Mouse (Mus musculus): ENCODE measurements around the gene Slc10a7. TPM values are rescaled to one million over a fixed set of nuclear protein-coding genes. Genes with fewer than 3 reads are reported as not detected.

Slc10a7 gene
- polyA plus RNA-seq, 1 experiment from 2014 or later = 11.3 TPM

DNA sequence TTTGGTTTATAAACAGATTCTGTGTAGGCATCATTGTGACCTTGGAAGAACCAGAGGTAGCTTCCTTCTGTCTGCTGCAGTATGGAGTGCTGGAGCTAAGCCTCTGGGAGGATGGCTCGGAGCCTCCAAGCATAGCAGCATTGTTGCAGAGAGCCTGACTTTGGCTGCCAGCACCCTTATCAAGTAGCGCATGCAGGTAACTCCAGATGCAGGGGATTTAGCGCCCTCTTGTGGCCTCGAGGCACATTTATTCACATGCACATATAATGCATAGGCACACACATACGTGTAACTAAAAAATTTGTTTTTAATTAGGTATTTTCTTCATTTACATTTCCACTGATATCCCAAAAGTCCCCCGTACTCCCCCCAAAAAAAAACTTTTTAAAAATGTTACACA is 52.5 kb downstream of the Slc10a7 start:
- 0 out of 2 replicates have a peak, but pooled peaks cover 3% of the 10 kb centered on the region for H3K9me3 ChIP-seq (ENCODE audit: control insufficient read depth, low read length)
- H3K4me3 ChIP-seq (ENCODE audit: low read length) = no peak overlapping the region
- no peak overlapping the region for H3K9ac ChIP-seq (ENCODE audit: low read depth, low read length)
- H3K4me1 ChIP-seq (ENCODE audit: control insufficient read depth, insufficient read depth, low read length) = no peaks in the 10 kb centered on the region
- no peak overlapping the region for H3K4me2 ChIP-seq (replicated peaks; ENCODE audit: low read depth, low read length)
- no peaks in the 10 kb centered on the region for H3K36me3 ChIP-seq (ENCODE audit: control insufficient read depth, insufficient read depth, low read length)
- WGBS = 90% methylated on average over 6 of the region's 6 CpGs
- no peak overlapping the region for H3K27ac ChIP-seq (ENCODE audit: low read depth, low read length)
- H3K27me3 ChIP-seq (ENCODE audit: control insufficient read depth, insufficient read depth, low read length) = no peaks in the 10 kb centered on the region
- ATAC-seq (ENCODE audit: low FRiP score, low TSS enrichment) = no peak

DNA sequence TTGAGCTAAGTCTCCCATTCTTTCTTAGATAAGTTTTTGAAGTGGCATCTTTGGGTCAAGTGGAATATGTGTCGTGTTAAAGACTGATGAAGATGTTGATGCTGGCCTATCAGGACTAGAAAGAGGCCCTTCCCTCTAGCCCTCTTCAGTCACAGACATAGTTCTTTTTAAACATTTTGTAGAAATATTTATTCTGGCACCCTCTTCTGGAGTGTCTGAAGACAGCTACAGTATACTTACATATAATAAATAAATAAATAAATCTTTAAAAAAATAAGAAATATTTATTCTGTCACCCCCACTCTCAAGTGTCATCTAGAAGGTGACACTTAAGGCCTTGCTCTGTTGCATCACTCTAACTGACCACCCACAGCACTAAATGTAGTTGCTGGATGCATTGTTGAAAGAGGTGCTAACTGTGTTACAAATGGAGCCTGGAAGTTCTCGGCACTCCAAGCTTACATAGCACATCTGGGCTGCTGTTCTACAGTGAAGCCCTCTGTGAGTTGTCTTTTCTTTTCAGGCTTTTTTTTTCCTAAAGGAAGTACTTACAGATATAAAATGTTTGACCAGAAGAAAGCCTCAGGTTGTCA is 54.4 kb downstream of the Slc10a7 start:
- ATAC-seq (ENCODE audit: low FRiP score, low TSS enrichment) = no peak
- Histone ChIP-seq H3K27ac (ENCODE audit: low read depth, low read length) (no peak overlapping the region), H3K9me3 (ENCODE audit: control insufficient read depth, low read length) (0 out of 2 replicates have a peak, but pooled peaks cover 3% of the 10 kb centered on the region), H3K4me3 (ENCODE audit: low read length) (no peak overlapping the region), H3K36me3 (ENCODE audit: control insufficient read depth, insufficient read depth, low read length) (no peaks in the 10 kb centered on the region), H3K4me2 (replicated peaks; ENCODE audit: low read depth, low read length) (no peak overlapping the region), H3K9ac (ENCODE audit: low read depth, low read length) (no peak overlapping the region), H3K27me3 (ENCODE audit: control insufficient read depth, insufficient read depth, low read length) (no peaks in the 10 kb centered on the region), H3K4me1 (ENCODE audit: control insufficient read depth, insufficient read depth, low read length) (no peaks in the 10 kb centered on the region)
- 50% methylated on average over 2 of the region's 2 CpGs for WGBS

DNA sequence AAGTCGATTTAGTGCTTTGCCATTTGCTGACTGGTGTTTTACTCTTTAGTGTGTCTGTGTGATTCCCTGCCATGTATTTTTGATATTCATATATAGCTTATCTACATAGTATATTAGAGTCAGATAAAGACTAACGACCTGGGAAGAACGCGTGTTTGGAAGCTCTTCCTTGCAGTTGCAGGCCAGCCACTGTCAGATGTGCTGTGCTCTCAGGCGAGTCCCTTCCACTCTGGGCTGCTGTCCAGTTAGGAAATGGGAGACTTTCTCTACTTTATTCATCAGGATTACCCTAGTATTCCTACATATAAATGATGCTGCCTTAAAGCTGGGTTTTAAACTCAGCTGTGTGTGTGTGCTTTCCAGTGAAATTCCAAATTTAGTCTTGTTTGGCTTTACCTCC is 55.1 kb downstream of the Slc10a7 start:
- 83% methylated on average over 5 of the region's 5 CpGs for WGBS
- Histone ChIP-seq H3K36me3 (ENCODE audit: control insufficient read depth, insufficient read depth, low read length) (no peaks in the 10 kb centered on the region), H3K4me3 (ENCODE audit: low read length) (no peak overlapping the region), H3K4me2 (replicated peaks; ENCODE audit: low read depth, low read length) (no peak overlapping the region), H3K4me1 (ENCODE audit: control insufficient read depth, insufficient read depth, low read length) (no peaks in the 10 kb centered on the region), H3K9ac (ENCODE audit: low read depth, low read length) (no peak overlapping the region), H3K27me3 (ENCODE audit: control insufficient read depth, insufficient read depth, low read length) (no peaks in the 10 kb centered on the region), H3K27ac (ENCODE audit: low read depth, low read length) (no peak overlapping the region), H3K9me3 (ENCODE audit: control insufficient read depth, low read length) (0 out of 2 replicates have a peak, but pooled peaks cover 3% of the 10 kb centered on the region)
- ATAC-seq (ENCODE audit: low FRiP score, low TSS enrichment) = no peak

DNA sequence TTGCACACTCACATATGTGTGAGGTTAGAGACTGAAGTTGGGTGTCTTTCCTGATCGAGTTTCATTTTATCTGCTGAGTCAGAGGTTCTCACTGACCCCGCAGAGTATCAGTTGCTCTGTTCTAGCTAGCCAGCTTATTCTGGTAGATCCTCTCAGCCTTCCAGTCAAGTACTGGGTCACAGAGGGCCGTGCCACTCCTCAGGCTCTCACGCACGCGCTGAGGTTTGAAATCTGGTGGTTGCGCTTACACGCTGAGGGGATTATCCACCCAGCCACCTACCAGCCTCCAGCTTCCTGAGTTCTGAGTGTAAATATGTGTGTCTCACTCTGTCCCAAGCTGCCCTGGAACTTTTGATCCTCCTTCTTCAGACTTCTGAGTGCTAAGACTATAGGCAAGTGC is 59.0 kb downstream of the Slc10a7 start:
- Histone ChIP-seq H3K36me3 (ENCODE audit: control insufficient read depth, insufficient read depth, low read length) (no peaks in the 10 kb centered on the region), H3K27ac (ENCODE audit: low read depth, low read length) (no peak overlapping the region), H3K4me2 (replicated peaks; ENCODE audit: low read depth, low read length) (no peak overlapping the region), H3K9ac (ENCODE audit: low read depth, low read length) (no peak overlapping the region), H3K4me3 (ENCODE audit: low read length) (no peak overlapping the region), H3K4me1 (ENCODE audit: control insufficient read depth, insufficient read depth, low read length) (no peaks in the 10 kb centered on the region), H3K27me3 (ENCODE audit: control insufficient read depth, insufficient read depth, low read length) (no peaks in the 10 kb centered on the region), H3K9me3 (ENCODE audit: control insufficient read depth, low read length) (no peaks in the 10 kb centered on the region)
- no peak for ATAC-seq (ENCODE audit: low FRiP score, low TSS enrichment)
- 69% methylated on average over 8 of the region's 8 CpGs for WGBS

DNA sequence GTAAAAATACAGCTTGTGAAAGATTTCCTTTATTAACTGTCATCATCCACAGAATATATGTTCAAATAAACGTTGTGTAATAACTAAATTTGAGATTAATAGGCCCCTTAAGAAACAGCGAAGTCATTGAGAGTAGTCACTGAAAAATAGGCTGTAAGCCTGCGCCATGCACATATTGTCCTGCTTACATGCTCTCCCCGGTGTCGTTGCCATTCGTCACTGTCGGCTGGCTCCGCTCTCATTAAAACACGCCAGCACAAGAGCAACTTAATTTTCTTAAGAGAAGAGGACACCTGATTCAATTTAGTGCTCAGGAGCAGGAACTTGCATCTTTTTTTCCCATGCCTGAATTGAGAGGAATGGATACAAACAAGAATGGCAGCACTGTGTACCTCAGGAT is 62.4 kb downstream of the Slc10a7 start:
- WGBS = 26% methylated on average over 9 of the region's 9 CpGs
- H3K4me2 ChIP-seq (replicated peaks; ENCODE audit: low read depth, low read length) = no peak overlapping the region
- no peak for ATAC-seq (ENCODE audit: low FRiP score, low TSS enrichment)

DNA sequence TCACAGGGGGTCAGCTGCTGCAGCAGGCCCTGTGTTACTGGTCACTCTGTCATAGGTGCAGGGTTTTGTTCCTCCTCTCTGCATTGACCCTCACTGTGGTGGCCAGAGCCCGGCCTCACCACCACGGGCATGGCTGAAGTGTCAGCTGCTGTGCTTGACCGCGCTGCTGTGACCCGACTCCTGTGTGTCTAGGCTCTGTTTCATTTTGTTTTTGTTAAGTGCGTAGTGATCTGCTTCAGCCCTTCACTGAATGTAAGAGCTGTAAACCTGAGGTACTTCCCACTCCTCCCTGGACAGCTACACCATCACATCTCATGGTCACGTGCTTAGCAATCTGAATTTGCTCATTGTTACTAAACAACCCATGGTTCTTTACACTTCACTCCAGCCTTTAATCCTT is 65.1 kb downstream of the Slc10a7 start:
- Histone ChIP-seq H3K36me3 (ENCODE audit: control insufficient read depth, insufficient read depth, low read length) (no peaks in the 10 kb centered on the region), H3K4me2 (replicated peaks; ENCODE audit: low read depth, low read length) (no peak overlapping the region), H3K9ac (ENCODE audit: low read depth, low read length) (no peak overlapping the region), H3K4me3 (ENCODE audit: low read length) (no peak overlapping the region), H3K27ac (ENCODE audit: low read depth, low read length) (no peak overlapping the region), H3K27me3 (ENCODE audit: control insufficient read depth, insufficient read depth, low read length) (no peaks in the 10 kb centered on the region), H3K4me1 (ENCODE audit: control insufficient read depth, insufficient read depth, low read length) (peaks cover 4% of the 10 kb centered on the region; the same call in 1 of the 2 replicates), H3K9me3 (ENCODE audit: control insufficient read depth, low read length) (no peaks in the 10 kb centered on the region)
- WGBS = 44% methylated on average over 7 of the region's 7 CpGs
- peak; percentile 80 for ATAC-seq (ENCODE audit: low FRiP score, low TSS enrichment)

More for the DNA sequence above, 62.4 kb downstream of the Slc10a7 start:
- Histone ChIP-seq H3K9ac (ENCODE audit: low read depth, low read length) (no peak overlapping the region), H3K36me3 (ENCODE audit: control insufficient read depth, insufficient read depth, low read length) (no peaks in the 10 kb centered on the region), H3K27ac (ENCODE audit: low read depth, low read length) (no peak overlapping the region), H3K4me3 (ENCODE audit: low read length) (no peak overlapping the region), H3K27me3 (ENCODE audit: control insufficient read depth, insufficient read depth, low read length) (no peaks in the 10 kb centered on the region), H3K9me3 (ENCODE audit: control insufficient read depth, low read length) (no peaks in the 10 kb centered on the region), H3K4me1 (ENCODE audit: control insufficient read depth, insufficient read depth, low read length) (peaks cover 4% of the 10 kb centered on the region; the same call in 1 of the 2 replicates)

DNA sequence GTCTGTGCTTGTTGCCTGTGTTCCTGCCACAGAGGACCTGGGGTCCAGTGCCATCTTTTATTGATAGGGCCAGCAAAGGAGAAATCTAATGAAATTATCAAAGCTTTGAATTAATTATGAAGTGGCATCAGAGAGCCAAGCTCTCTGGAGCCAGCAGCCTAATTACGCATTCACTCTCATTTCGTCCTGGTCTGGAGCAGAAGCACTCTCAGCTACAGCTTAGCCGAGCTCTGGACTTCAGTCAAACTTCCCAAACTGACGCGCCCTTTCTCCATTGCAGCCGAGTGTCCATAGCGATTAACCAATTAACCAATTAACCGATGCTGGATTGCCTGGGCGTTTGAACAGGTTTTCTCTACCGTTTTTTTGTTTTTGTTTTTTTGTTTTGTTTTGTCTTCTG is 68.4 kb downstream of the Slc10a7 start:
- Histone ChIP-seq H3K4me2 (replicated peaks; ENCODE audit: low read depth, low read length) (no peak overlapping the region), H3K4me1 (ENCODE audit: control insufficient read depth, insufficient read depth, low read length) (peaks cover 4% of the 10 kb centered on the region; the same call in 1 of the 2 replicates), H3K36me3 (ENCODE audit: control insufficient read depth, insufficient read depth, low read length) (no peaks in the 10 kb centered on the region), H3K27ac (ENCODE audit: low read depth, low read length) (no peak overlapping the region), H3K4me3 (ENCODE audit: low read length) (no peak overlapping the region), H3K9me3 (ENCODE audit: control insufficient read depth, low read length) (no peaks in the 10 kb centered on the region), H3K27me3 (ENCODE audit: control insufficient read depth, insufficient read depth, low read length) (no peaks in the 10 kb centered on the region), H3K9ac (ENCODE audit: low read depth, low read length) (no peak overlapping the region)
- ATAC-seq (ENCODE audit: low FRiP score, low TSS enrichment) = no peak
- WGBS = 55% methylated on average over 10 of the region's 10 CpGs

DNA sequence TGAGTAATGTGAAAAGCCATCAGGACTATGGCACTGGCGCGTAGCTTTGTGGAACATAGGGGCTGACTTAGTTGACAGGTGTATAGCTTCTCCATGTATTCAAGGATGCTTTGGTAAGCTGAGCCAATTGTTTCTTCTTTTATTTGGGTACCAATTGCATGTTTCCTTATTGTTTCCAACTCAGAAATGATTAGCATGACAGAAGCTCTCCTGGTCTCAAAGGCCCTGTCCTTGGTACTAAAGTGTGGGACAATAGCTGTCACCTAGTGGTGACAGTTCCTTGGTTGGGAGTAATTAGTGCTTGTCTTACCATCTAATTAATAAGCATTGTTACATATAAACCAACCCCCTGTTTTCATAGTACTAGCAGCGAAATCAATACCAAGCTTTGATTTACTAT is 68.9 kb downstream of the Slc10a7 start:
- Histone ChIP-seq H3K36me3 (ENCODE audit: control insufficient read depth, insufficient read depth, low read length) (no peaks in the 10 kb centered on the region), H3K4me1 (ENCODE audit: control insufficient read depth, insufficient read depth, low read length) (peaks cover 4% of the 10 kb centered on the region; the same call in 1 of the 2 replicates), H3K4me2 (replicated peaks; ENCODE audit: low read depth, low read length) (no peak overlapping the region), H3K27me3 (ENCODE audit: control insufficient read depth, insufficient read depth, low read length) (no peaks in the 10 kb centered on the region), H3K27ac (ENCODE audit: low read depth, low read length) (no peak overlapping the region), H3K9me3 (ENCODE audit: control insufficient read depth, low read length) (no peaks in the 10 kb centered on the region), H3K4me3 (ENCODE audit: low read length) (no peak overlapping the region), H3K9ac (ENCODE audit: low read depth, low read length) (no peak overlapping the region)
- WGBS = 78% methylated on average over 3 of the region's 3 CpGs
- ATAC-seq (ENCODE audit: low FRiP score, low TSS enrichment) = no peak

DNA sequence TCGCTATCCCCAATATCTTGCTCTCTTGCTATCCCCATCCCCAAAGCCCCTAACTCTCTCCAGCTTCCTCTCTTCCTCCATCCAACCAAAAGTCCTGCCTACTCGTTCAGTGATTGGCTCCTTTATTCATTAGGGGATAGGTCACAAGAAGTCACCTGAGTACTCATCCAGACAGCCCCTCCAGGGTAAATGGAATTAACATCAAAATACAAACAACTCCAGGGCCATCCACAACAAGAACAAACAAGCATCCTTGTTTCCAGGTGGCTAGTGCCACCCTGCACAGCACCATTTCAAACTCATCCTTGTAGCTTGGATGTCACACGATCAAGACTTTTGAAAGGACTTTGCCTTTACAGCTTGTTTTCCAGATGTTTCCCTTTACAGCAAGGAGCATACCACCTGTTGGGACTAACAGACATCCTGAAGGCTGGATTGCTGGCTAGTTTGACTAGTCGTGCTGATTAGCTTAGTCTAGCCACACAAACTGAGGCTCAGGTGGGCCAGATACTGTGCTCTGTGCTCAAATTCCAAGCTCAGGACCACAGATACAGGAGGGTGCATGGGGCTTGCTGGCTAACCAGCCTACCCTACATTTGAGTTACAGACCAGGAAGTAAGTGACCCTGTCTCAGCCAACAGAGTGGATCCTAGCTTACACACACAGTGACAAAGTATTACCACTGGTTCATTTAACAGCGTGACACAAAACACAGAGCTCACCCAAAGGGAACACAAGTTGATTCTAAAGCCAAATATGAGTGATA is 75.0 kb downstream of the Slc10a7 start:
- Histone ChIP-seq H3K36me3 (ENCODE audit: control insufficient read depth, insufficient read depth, low read length) (no peaks in the 10 kb centered on the region), H3K27me3 (ENCODE audit: control insufficient read depth, insufficient read depth, low read length) (no peaks in the 10 kb centered on the region), H3K4me3 (ENCODE audit: low read length) (no peak overlapping the region), H3K4me1 (ENCODE audit: control insufficient read depth, insufficient read depth, low read length) (peaks cover 5% of the 10 kb centered on the region; the same call in 1 of the 2 replicates), H3K4me2 (replicated peaks; ENCODE audit: low read depth, low read length) (no peak overlapping the region), H3K9me3 (ENCODE audit: control insufficient read depth, low read length) (no peaks in the 10 kb centered on the region), H3K9ac (ENCODE audit: low read depth, low read length) (no peak overlapping the region), H3K27ac (ENCODE audit: low read depth, low read length) (no peak overlapping the region)
- WGBS = 70% methylated on average over 5 of the region's 5 CpGs
- ATAC-seq (ENCODE audit: low FRiP score, low TSS enrichment) = no peak
